Mouse (Mus musculus): Measurements from ENCODE around the gene Cacng1. TPM values are rescaled to one million over a fixed set of nuclear protein-coding genes. Genes with fewer than 3 reads are reported as not detected.

Gene Cacng1
- polyA plus RNA-seq, 1 experiment: 1.4 TPM

- no peak for DNase-seq
- no peaks in the 10 kb centered on the region for H3K27me3 ChIP-seq (replicated peaks; ENCODE audit: control insufficient read depth, insufficient read depth, low read length)
- 86% methylated on average over 7 of the region's 7 CpGs for WGBS
- no peaks in the 10 kb centered on the region for H3K4me1 ChIP-seq (ENCODE audit: control insufficient read depth, insufficient read depth, low read length)
- no peak overlapping the region for H3K27ac ChIP-seq (ENCODE audit: insufficient read depth, low read depth, low read length)
- H3K4me3 ChIP-seq (ENCODE audit: insufficient read depth, low read depth, low read length): no peak overlapping the region
- no peak for TF ChIP-seq POLR2A (IDR thresholded peaks at IDR 0.05; ENCODE audit: low read depth, low read length)
- no peak for TF ChIP-seq CTCF (conservative IDR thresholded peaks at IDR 0.05; ENCODE audit: insufficient read depth, insufficient read length, low read depth, low read length)
- H3K36me3 ChIP-seq (ENCODE audit: control insufficient read depth, insufficient read depth, low read length): no peaks in the 10 kb centered on the region
Observed at GRCm38 (mm10) chr11:107729141-107729540, 12.8 kb upstream of the Cacng1 start.

- Histone ChIP-seq H3K27ac (ENCODE audit: insufficient read depth, low read depth, low read length) (no peak overlapping the region), H3K36me3 (ENCODE audit: control insufficient read depth, insufficient read depth, low read length) (no peaks in the 10 kb centered on the region), H3K4me3 (ENCODE audit: insufficient read depth, low read depth, low read length) (no peak overlapping the region), H3K27me3 (replicated peaks; ENCODE audit: control insufficient read depth, insufficient read depth, low read length) (no peaks in the 10 kb centered on the region), H3K4me1 (ENCODE audit: control insufficient read depth, insufficient read depth, low read length) (no peaks in the 10 kb centered on the region)
- TF ChIP-seq CTCF (conservative IDR thresholded peaks at IDR 0.05; ENCODE audit: insufficient read depth, insufficient read length, low read depth, low read length) (no peak), POLR2A (IDR thresholded peaks at IDR 0.05; ENCODE audit: low read depth, low read length) (no peak)
- WGBS: 69% methylated on average over 13 of the region's 13 CpGs
- no peak for DNase-seq
Observed at GRCm38 (mm10) chr11:107728073-107728863, 11.9 kb upstream of the Cacng1 start.

- no peak overlapping the region for H3K27ac ChIP-seq (ENCODE audit: insufficient read depth, low read depth, low read length)
- H3K27me3 ChIP-seq (replicated peaks; ENCODE audit: control insufficient read depth, insufficient read depth, low read length): no peaks in the 10 kb centered on the region
- 75% methylated on average over 8 of the region's 8 CpGs for WGBS
- no peak for DNase-seq
- TF ChIP-seq CTCF (conservative IDR thresholded peaks at IDR 0.05; ENCODE audit: insufficient read depth, insufficient read length, low read depth, low read length): no peak
- no peak for TF ChIP-seq POLR2A (IDR thresholded peaks at IDR 0.05; ENCODE audit: low read depth, low read length)
- no peak overlapping the region for H3K4me3 ChIP-seq (ENCODE audit: insufficient read depth, low read depth, low read length)
- no peaks in the 10 kb centered on the region for H3K4me1 ChIP-seq (ENCODE audit: control insufficient read depth, insufficient read depth, low read length)
- H3K36me3 ChIP-seq (ENCODE audit: control insufficient read depth, insufficient read depth, low read length): no peaks in the 10 kb centered on the region
Observed at GRCm38 (mm10) chr11:107724603-107725002, 8.3 kb upstream of the Cacng1 start.

- TF ChIP-seq CTCF (conservative IDR thresholded peaks at IDR 0.05; ENCODE audit: insufficient read depth, insufficient read length, low read depth, low read length): no peak
- no peak for TF ChIP-seq POLR2A (IDR thresholded peaks at IDR 0.05; ENCODE audit: low read depth, low read length)
- Histone ChIP-seq H3K36me3 (ENCODE audit: control insufficient read depth, insufficient read depth, low read length) (no peaks in the 10 kb centered on the region), H3K27ac (ENCODE audit: insufficient read depth, low read depth, low read length) (no peak overlapping the region), H3K27me3 (replicated peaks; ENCODE audit: control insufficient read depth, insufficient read depth, low read length) (no peaks in the 10 kb centered on the region), H3K4me3 (ENCODE audit: insufficient read depth, low read depth, low read length) (no peak overlapping the region), H3K4me1 (ENCODE audit: control insufficient read depth, insufficient read depth, low read length) (no peaks in the 10 kb centered on the region)
- no peak for DNase-seq
- 72% methylated on average over 7 of the region's 7 CpGs for WGBS
Observed at GRCm38 (mm10) chr11:107721057-107721456, 4.7 kb upstream of the Cacng1 start.

GRCm38 (mm10) chr11:107720264-107721021 lies 4.1 kb upstream of the Cacng1 start:
- Histone ChIP-seq H3K27me3 (replicated peaks; ENCODE audit: control insufficient read depth, insufficient read depth, low read length) (no peaks in the 10 kb centered on the region), H3K4me3 (ENCODE audit: insufficient read depth, low read depth, low read length) (no peak overlapping the region), H3K4me1 (ENCODE audit: control insufficient read depth, insufficient read depth, low read length) (no peaks in the 10 kb centered on the region), H3K36me3 (ENCODE audit: control insufficient read depth, insufficient read depth, low read length) (no peaks in the 10 kb centered on the region), H3K27ac (ENCODE audit: insufficient read depth, low read depth, low read length) (no peak overlapping the region)
- TF ChIP-seq CTCF (conservative IDR thresholded peaks at IDR 0.05; ENCODE audit: insufficient read depth, insufficient read length, low read depth, low read length): no peak
- TF ChIP-seq POLR2A (IDR thresholded peaks at IDR 0.05; ENCODE audit: low read depth, low read length): no peak
- 60% methylated on average over 9 of the region's 9 CpGs for whole genome bisulfite sequencing
- DNase-seq: no peak

- 76% methylated on average over 7 of the region's 7 CpGs for WGBS
- Histone ChIP-seq H3K4me3 (ENCODE audit: insufficient read depth, low read depth, low read length) (no peak overlapping the region), H3K4me1 (ENCODE audit: control insufficient read depth, insufficient read depth, low read length) (no peaks in the 10 kb centered on the region), H3K27me3 (replicated peaks; ENCODE audit: control insufficient read depth, insufficient read depth, low read length) (no peaks in the 10 kb centered on the region), H3K27ac (ENCODE audit: insufficient read depth, low read depth, low read length) (no peak overlapping the region), H3K36me3 (ENCODE audit: control insufficient read depth, insufficient read depth, low read length) (no peaks in the 10 kb centered on the region)
- TF ChIP-seq POLR2A (IDR thresholded peaks at IDR 0.05; ENCODE audit: low read depth, low read length): no peak
- TF ChIP-seq CTCF (conservative IDR thresholded peaks at IDR 0.05; ENCODE audit: insufficient read depth, insufficient read length, low read depth, low read length): no peak
- DNase-seq: no peak
Observed at GRCm38 (mm10) chr11:107714368-107714767, 2.0 kb downstream of the Cacng1 start.

- no peak for DNase-seq
- TF ChIP-seq POLR2A (IDR thresholded peaks at IDR 0.05; ENCODE audit: low read depth, low read length): no peak
- TF ChIP-seq CTCF (conservative IDR thresholded peaks at IDR 0.05; ENCODE audit: insufficient read depth, insufficient read length, low read depth, low read length): no peak
- no peaks in the 10 kb centered on the region for H3K4me1 ChIP-seq (ENCODE audit: control insufficient read depth, insufficient read depth, low read length)
- no peak overlapping the region for H3K4me3 ChIP-seq (ENCODE audit: insufficient read depth, low read depth, low read length)
- no peaks in the 10 kb centered on the region for H3K27me3 ChIP-seq (replicated peaks; ENCODE audit: control insufficient read depth, insufficient read depth, low read length)
- H3K36me3 ChIP-seq (ENCODE audit: control insufficient read depth, insufficient read depth, low read length): no peaks in the 10 kb centered on the region
- WGBS: 67% methylated on average over 3 of the region's 3 CpGs
- H3K27ac ChIP-seq (ENCODE audit: insufficient read depth, low read depth, low read length): no peak overlapping the region
Observed at GRCm38 (mm10) chr11:107710379-107710778, 5.9 kb downstream of the Cacng1 start.
